Mouse (Mus musculus) frontal cortex, postnatal 10 days (tissue): ENCODE measurements at regions not wholly inside any gene's neighbourhood (a gene's known extent, or its start where the extent isn't known, plus 50 kb on each side); places are given as distances from the start of the nearest gene placed in this dataset.
A peak's percentile ranks its signal among the peaks of the same experiment; 100 is the strongest.

Source experiments
- DNase-seq, 2 experiments: peaks; one replicate each; pipeline ENCODE4 v3.0.0; 2022; ENCODE audit warnings: low spot score in 2 of 2, mixed read lengths in 1 of 2

- DNase-seq = no peak
These were observed 102.2 kb downstream of the Pih1h3b start for GRCm38 (mm10) chrX:140164859-140165258.

GRCm38 (mm10) chrX:140165966-140166365 is 103.3 kb downstream of the Pih1h3b start:
- DNase-seq = no peak

- no peak for DNase-seq
These were observed 117.2 kb downstream of the Pih1h3b start for GRCm38 (mm10) chrX:140179850-140180249.

- no peak for DNase-seq
These were observed 120.3 kb downstream of the Pih1h3b start for GRCm38 (mm10) chrX:140183003-140183402.

- no peak for DNase-seq
These were observed 138.4 kb upstream of the Frmpd3 start for GRCm38 (mm10) chrX:140203676-140204075.

GRCm38 (mm10) chrX:140208791-140209190 is 133.3 kb upstream of the Frmpd3 start:
- DNase-seq = no peak

- DNase-seq = no peak
These were observed 129.3 kb upstream of the Frmpd3 start for GRCm38 (mm10) chrX:140212644-140213361.

GRCm38 (mm10) chrX:140214198-140214849 is 127.7 kb upstream of the Frmpd3 start:
- DNase-seq = no peak

- DNase-seq = no peak
These were observed 86.3 kb upstream of the Frmpd3 start for GRCm38 (mm10) chrX:140255790-140256189.

- no peak for DNase-seq
These were observed 72.2 kb upstream of the Frmpd3 start for GRCm38 (mm10) chrX:140269742-140270457.

- peak in 1 of 2 experiments; percentile 10 for DNase-seq
These were observed 64.6 kb upstream of the Frmpd3 start for GRCm38 (mm10) chrX:140277327-140277947.

- peak; percentile 7 to 10 for DNase-seq
These were observed 63.9 kb upstream of the Frmpd3 start for GRCm38 (mm10) chrX:140277978-140278729.

- peak; percentile 9 to 29 for DNase-seq
These were observed 62.8 kb upstream of the Frmpd3 start for GRCm38 (mm10) chrX:140279266-140279665.

- no peak for DNase-seq
These were observed 62.0 kb upstream of the Frmpd3 start for GRCm38 (mm10) chrX:140280016-140280415.
